Mouse (Mus musculus): ENCODE data around the gene Micall1. TPM values are rescaled to one million over a fixed set of nuclear protein-coding genes. Genes with fewer than 3 reads are reported as not detected.
A peak's percentile ranks its signal among the peaks of the same experiment; 100 is the strongest.

Micall1 gene
- polyA plus RNA-seq, 2 experiments = 12.8 to 31.0 TPM

DNA sequence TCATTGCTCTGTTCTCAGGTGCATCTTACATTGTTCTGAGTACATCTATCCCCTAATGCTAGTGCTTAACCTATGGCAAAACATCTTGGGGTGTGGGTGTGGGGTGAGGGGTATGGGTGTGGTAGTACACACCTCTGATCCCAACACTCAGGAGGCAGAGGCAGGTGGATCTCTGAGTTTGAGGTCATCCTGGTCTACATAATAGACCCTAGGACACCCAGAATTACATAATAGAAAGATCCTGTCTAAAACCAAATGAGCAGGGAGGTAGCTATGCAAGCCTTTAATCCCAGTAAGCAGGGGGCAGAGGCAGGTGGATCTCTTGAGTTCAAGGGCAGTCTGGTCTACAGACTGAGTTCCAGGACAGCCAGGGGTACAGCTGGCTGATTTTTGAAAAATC, 34.9 kb upstream of the Micall1 start:
- no peak for TF ChIP-seq POLR2A (IDR thresholded peaks at IDR 0.05; ENCODE audit: borderline replicate concordance, extremely low read depth, insufficient read depth, insufficient read length)
- H3K4me1 ChIP-seq (ENCODE audit: control insufficient read depth, insufficient read depth, low read length) = peaks cover 11% of the 10 kb centered on the region
- H3K27ac ChIP-seq (replicated peaks; ENCODE audit: low read depth, low read length) = no peak overlapping the region
- DNase-seq (ENCODE audit: low spot score) = no peak
- no peak overlapping the region for H3K4me3 ChIP-seq (replicated peaks; ENCODE audit: low read length)
- no peak overlapping the region for H3K9ac ChIP-seq (ENCODE audit: low read depth, low read length, severe bottlenecking)
- no peak overlapping the region for H3K4me2 ChIP-seq (replicated peaks; ENCODE audit: low read depth, low read length, severe bottlenecking)
- peaks cover 26% of the 10 kb centered on the region for H3K36me3 ChIP-seq (ENCODE audit: control insufficient read depth, insufficient read depth, low read length)
- no peaks in the 10 kb centered on the region for H3K9me3 ChIP-seq (ENCODE audit: control insufficient read depth, low read length)
- no peaks in the 10 kb centered on the region for H3K27me3 ChIP-seq (ENCODE audit: control insufficient read depth, insufficient read depth, low read length)
- no peak for ATAC-seq (ENCODE audit: low FRiP score, low read depth)

- DNase-seq (ENCODE audit: low spot score) = no peak
Observed at GRCm38 (mm10) chr15:79074446-79074845, 34.3 kb upstream of the Micall1 start.

GRCm38 (mm10) chr15:79074913-79075532, 33.7 kb upstream of the Micall1 start, which contains the start of gene Eif3l:
Eif3l (plus strand) TSS chr15:79075179.
- no peak for TF ChIP-seq POLR2A (IDR thresholded peaks at IDR 0.05; ENCODE audit: borderline replicate concordance, extremely low read depth, insufficient read depth, insufficient read length)
- peak within 1 kb of the TSS; percentile 87 for H3K4me3 ChIP-seq (replicated peaks; ENCODE audit: low read length)
- DNase-seq (ENCODE audit: low spot score) (peak; percentile 86), ATAC-seq (ENCODE audit: low FRiP score, low read depth) (peak; percentile 92)
- WGBS = under 1% methylated on average over 49 of the region's 49 CpGs
- peak within 1 kb of the TSS; percentile 79 for H3K27ac ChIP-seq (replicated peaks; ENCODE audit: low read depth, low read length)
- H3K9me3 ChIP-seq (ENCODE audit: control insufficient read depth, low read length) = no peaks in the 10 kb centered on the region
- peaks cover 11% of the 10 kb centered on the region for H3K4me1 ChIP-seq (ENCODE audit: control insufficient read depth, insufficient read depth, low read length)
- H3K4me2 ChIP-seq (replicated peaks; ENCODE audit: low read depth, low read length, severe bottlenecking) = peak within 1 kb of the TSS; percentile 80
- peaks cover 38% of the 10 kb centered on the region for H3K36me3 ChIP-seq (ENCODE audit: control insufficient read depth, insufficient read depth, low read length)
- peak within 1 kb of the TSS; percentile 73 for H3K9ac ChIP-seq (ENCODE audit: low read depth, low read length, severe bottlenecking)
- no peaks in the 10 kb centered on the region for H3K27me3 ChIP-seq (ENCODE audit: control insufficient read depth, insufficient read depth, low read length)

More at GRCm38 (mm10) chr15:79074446-79074845, 34.3 kb upstream of the Micall1 start:
- H3K4me2 ChIP-seq (replicated peaks; ENCODE audit: low read depth, low read length, severe bottlenecking) = peak overlapping the region; percentile 80
- H3K9me3 ChIP-seq (ENCODE audit: control insufficient read depth, low read length) = no peaks in the 10 kb centered on the region
- H3K4me3 ChIP-seq (replicated peaks; ENCODE audit: low read length) = peak overlapping the region; percentile 87
- peak overlapping the region; percentile 79 for H3K27ac ChIP-seq (replicated peaks; ENCODE audit: low read depth, low read length)
- H3K9ac ChIP-seq (ENCODE audit: low read depth, low read length, severe bottlenecking) = peak overlapping the region; percentile 73
- H3K4me1 ChIP-seq (ENCODE audit: control insufficient read depth, insufficient read depth, low read length) = peaks cover 11% of the 10 kb centered on the region
- peaks cover 33% of the 10 kb centered on the region for H3K36me3 ChIP-seq (ENCODE audit: control insufficient read depth, insufficient read depth, low read length)
- 38% methylated on average over 10 of the region's 10 CpGs for WGBS
- H3K27me3 ChIP-seq (ENCODE audit: control insufficient read depth, insufficient read depth, low read length) = no peaks in the 10 kb centered on the region
- no peak for ATAC-seq (ENCODE audit: low FRiP score, low read depth)
- no peak for TF ChIP-seq POLR2A (IDR thresholded peaks at IDR 0.05; ENCODE audit: borderline replicate concordance, extremely low read depth, insufficient read depth, insufficient read length)

GRCm38 (mm10) chr15:79075658-79076365, 32.9 kb upstream of the Micall1 start:
- Histone ChIP-seq H3K27ac (replicated peaks; ENCODE audit: low read depth, low read length) (no peak overlapping the region), H3K36me3 (ENCODE audit: control insufficient read depth, insufficient read depth, low read length) (peaks cover 44% of the 10 kb centered on the region), H3K9ac (ENCODE audit: low read depth, low read length, severe bottlenecking) (peak overlapping the region; percentile 73), H3K4me1 (ENCODE audit: control insufficient read depth, insufficient read depth, low read length) (peaks cover 11% of the 10 kb centered on the region), H3K4me2 (replicated peaks; ENCODE audit: low read depth, low read length, severe bottlenecking) (peak overlapping the region; percentile 80), H3K27me3 (ENCODE audit: control insufficient read depth, insufficient read depth, low read length) (no peaks in the 10 kb centered on the region), H3K9me3 (ENCODE audit: control insufficient read depth, low read length) (no peaks in the 10 kb centered on the region), H3K4me3 (replicated peaks; ENCODE audit: low read length) (peak overlapping the region; percentile 87)
- 33% methylated on average over 15 of the region's 15 CpGs for WGBS
- TF ChIP-seq POLR2A (IDR thresholded peaks at IDR 0.05; ENCODE audit: borderline replicate concordance, extremely low read depth, insufficient read depth, insufficient read length) = no peak
- ATAC-seq (ENCODE audit: low FRiP score, low read depth) = no peak
- DNase-seq (ENCODE audit: low spot score) = no peak

DNA sequence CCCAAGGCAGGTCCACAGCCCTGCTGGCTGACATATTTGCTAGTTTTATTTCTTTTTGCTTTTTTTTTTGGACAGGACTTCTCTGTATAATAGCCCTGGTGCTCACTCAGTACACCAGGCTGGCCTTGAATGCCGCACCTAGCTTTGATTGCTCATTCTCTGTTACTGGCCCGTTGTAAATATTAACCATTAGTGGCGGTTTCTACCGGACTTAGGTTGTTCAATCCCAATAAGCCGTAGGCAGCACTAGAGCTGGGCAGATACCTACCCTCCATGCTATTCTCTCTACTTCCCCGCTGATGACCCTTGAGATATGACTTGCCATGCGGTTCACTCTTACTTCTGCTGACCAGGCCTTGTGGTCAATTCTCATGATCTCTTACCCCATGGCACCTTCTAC, 29.1 kb upstream of the Micall1 start:
- Histone ChIP-seq H3K27me3 (ENCODE audit: control insufficient read depth, insufficient read depth, low read length) (no peaks in the 10 kb centered on the region), H3K27ac (replicated peaks; ENCODE audit: low read depth, low read length) (no peak overlapping the region), H3K9me3 (ENCODE audit: control insufficient read depth, low read length) (no peaks in the 10 kb centered on the region), H3K36me3 (ENCODE audit: control insufficient read depth, insufficient read depth, low read length) (peaks cover 82% of the 10 kb centered on the region), H3K4me1 (ENCODE audit: control insufficient read depth, insufficient read depth, low read length) (peaks cover 7% of the 10 kb centered on the region), H3K9ac (ENCODE audit: low read depth, low read length, severe bottlenecking) (no peak overlapping the region), H3K4me2 (replicated peaks; ENCODE audit: low read depth, low read length, severe bottlenecking) (no peak overlapping the region), H3K4me3 (replicated peaks; ENCODE audit: low read length) (no peak overlapping the region)
- TF ChIP-seq POLR2A (IDR thresholded peaks at IDR 0.05; ENCODE audit: borderline replicate concordance, extremely low read depth, insufficient read depth, insufficient read length) = no peak
- DNase-seq (ENCODE audit: low spot score) = no peak
- ATAC-seq (ENCODE audit: low FRiP score, low read depth) = no peak
- WGBS = 96% methylated on average over 7 of the region's 7 CpGs

Measured in limb, embryonic 14.5 days (tissue).